Mouse (Mus musculus) kidney, embryonic 15.5 days (tissue): Measurements from ENCODE around the gene Abcc5. TPM values are rescaled to one million over a fixed set of nuclear protein-coding genes. Genes with fewer than 3 reads are reported as not detected.
"Not testable (repeated sequence)": the region's sequence is repeated elsewhere in the genome, so short reads cannot be mapped to it uniquely, and the experiment has no call there.

Experiments used
- ATAC-seq: fragments of 200-750 bp; cut with Nextera tagmentation; replicated peaks from 2 replicates; pipeline ENCODE4 v1.8.0; 2017; ENCODE audit warnings: moderate TSS enrichment; ENCODE audit not compliant: low FRiP score
- H3K27ac ChIP-seq: fragments of 300-500 bp; sonication (generic); 2 replicates; pipeline ENCODE4 v1.5.1; 2015; ENCODE audit warnings: mild to moderate bottlenecking, inconsistent platforms
- H3K27me3 ChIP-seq: fragments of 300-500 bp; sonication (generic); 2 replicates; pipeline ENCODE4 v1.6.1; 2015; ENCODE audit warnings: inconsistent platforms
- H3K36me3 ChIP-seq: fragments of 300-500 bp; sonication (generic); 2 replicates; pipeline ENCODE4 v1.6.1; 2015; ENCODE audit warnings: inconsistent platforms
- H3K4me1 ChIP-seq: fragments of 300-500 bp; sonication (generic); 2 replicates; pipeline ENCODE4 v1.6.1; 2015; ENCODE audit warnings: inconsistent platforms
- H3K4me2 ChIP-seq: fragments of 300-500 bp; sonication (generic); 2 replicates; pipeline ENCODE4 v1.6.1; 2015; ENCODE audit warnings: moderate library complexity, mild to moderate bottlenecking, inconsistent platforms
- H3K4me3 ChIP-seq: fragments of 300-500 bp; sonication (generic); replicated peaks from 2 replicates; pipeline ENCODE4 v1.5.1; 2015; ENCODE audit warnings: mild to moderate bottlenecking, inconsistent platforms
- H3K9ac ChIP-seq: fragments of 300-500 bp; sonication (generic); 2 replicates; pipeline ENCODE4 v1.6.1; 2015; ENCODE audit warnings: mild to moderate bottlenecking, inconsistent platforms
- H3K9me3 ChIP-seq: fragments of 300-500 bp; sonication (generic); replicated peaks from 2 replicates; pipeline ENCODE4 v1.6.1; 2016; ENCODE audit warnings: inconsistent platforms
- WGBS: fragments of 180-500 bp; shearing (Covaris S2); methylation state at CpG from one replicate; pipeline ENCODE4 v1.1.7; 2015; ENCODE audit warnings: mixed read lengths; 5-methylcytosine and 5-hydroxymethylcytosine counted together
- polyA plus RNA-seq: library from polyadenylated mRNA; unstranded; fragments of >200 nt; fragmentation: Nextera tagmentation; extraction: Ambion mirVana; gene quantifications from 2 replicates; pipeline ENCODE4 v1.2.1, GENCODE M21; 2015

Gene Abcc5
- polyA plus RNA-seq = 56.1 and 63.1 TPM in 2 replicates

- no peaks in the 10 kb centered on the region for H3K9me3 ChIP-seq
- WGBS = under 1% methylated on average over 62 of the region's 62 CpGs
- peak within 1 kb of the TSS; percentile 70 for H3K4me2 ChIP-seq
- H3K36me3 ChIP-seq = peaks cover 6% of the 10 kb centered on the region
- no peaks in the 10 kb centered on the region for H3K27me3 ChIP-seq
- H3K4me1 ChIP-seq = peaks cover 14% of the 10 kb centered on the region
- peak within 1 kb of the TSS; percentile 77 for H3K27ac ChIP-seq
- H3K4me3 ChIP-seq = peak within 1 kb of the TSS; percentile 63
- peak within 1 kb of the TSS; percentile 61 for H3K9ac ChIP-seq
- peak; percentile 98 for ATAC-seq
Observed at GRCm38 (mm10) chr16:20425855-20426598, at the start of gene Abcc5. Gene Abcc5, minus strand, starts transcription at chr16:20426394.

- 93% methylated on average over 1 of the region's 1 CpGs for WGBS
- no peak for ATAC-seq
- no peak overlapping the region for H3K27ac ChIP-seq
Observed at GRCm38 (mm10) chr16:20475335-20475734, 49.1 kb upstream of the Abcc5 start.

GRCm38 (mm10) chr16:20474786-20475185 lies 48.6 kb upstream of the Abcc5 start:
- no peak overlapping the region for H3K27ac ChIP-seq
- H3K36me3 ChIP-seq = no peaks in the 10 kb centered on the region
- no peaks in the 10 kb centered on the region for H3K27me3 ChIP-seq
- no peak overlapping the region for H3K4me3 ChIP-seq
- no peak overlapping the region for H3K4me2 ChIP-seq
- H3K4me1 ChIP-seq = peaks cover 10% of the 10 kb centered on the region; the same call in 1 of the 2 replicates
- H3K9me3 ChIP-seq = no peaks in the 10 kb centered on the region
- no peak for ATAC-seq
- 85% methylated on average over 6 of the region's 6 CpGs for WGBS
- no peak overlapping the region for H3K9ac ChIP-seq

More at GRCm38 (mm10) chr16:20475335-20475734, 49.1 kb upstream of the Abcc5 start:
- Histone ChIP-seq H3K27me3 (no peaks in the 10 kb centered on the region), H3K4me2 (no peak overlapping the region), H3K36me3 (no peaks in the 10 kb centered on the region), H3K4me3 (no peak overlapping the region), H3K9ac (no peak overlapping the region), H3K4me1 (peaks cover 10% of the 10 kb centered on the region; the same call in 1 of the 2 replicates), H3K9me3 (no peaks in the 10 kb centered on the region)

DNA sequence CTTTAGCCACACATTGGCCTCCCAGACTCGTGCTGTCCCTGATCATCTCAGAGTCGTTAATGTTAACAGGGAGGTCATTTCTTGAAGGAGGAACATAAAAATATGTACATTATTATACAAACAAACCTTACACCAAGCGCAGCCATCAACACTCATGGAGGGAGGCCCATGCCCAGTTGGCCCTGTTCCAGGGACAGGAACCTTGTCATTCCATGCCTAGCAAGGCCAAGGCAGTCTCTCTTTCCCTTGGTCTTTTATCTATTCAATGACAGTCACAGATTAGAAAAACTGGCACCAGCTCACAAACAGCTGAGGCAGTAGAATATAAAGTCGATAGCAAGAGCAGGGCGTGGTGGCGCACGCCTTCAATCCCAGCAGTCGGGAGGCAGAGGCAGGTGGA lies 48.0 kb upstream of the Abcc5 start:
- WGBS = 89% methylated on average over 8 of the region's 8 CpGs
- Histone ChIP-seq H3K9me3 (no peaks in the 10 kb centered on the region), H3K4me2 (no peak overlapping the region), H3K4me1 (peaks cover 10% of the 10 kb centered on the region; the same call in 1 of the 2 replicates), H3K9ac (no peak overlapping the region), H3K27ac (no peak overlapping the region), H3K36me3 (no peaks in the 10 kb centered on the region), H3K4me3 (no peak overlapping the region), H3K27me3 (no peaks in the 10 kb centered on the region)
- no peak for ATAC-seq

DNA sequence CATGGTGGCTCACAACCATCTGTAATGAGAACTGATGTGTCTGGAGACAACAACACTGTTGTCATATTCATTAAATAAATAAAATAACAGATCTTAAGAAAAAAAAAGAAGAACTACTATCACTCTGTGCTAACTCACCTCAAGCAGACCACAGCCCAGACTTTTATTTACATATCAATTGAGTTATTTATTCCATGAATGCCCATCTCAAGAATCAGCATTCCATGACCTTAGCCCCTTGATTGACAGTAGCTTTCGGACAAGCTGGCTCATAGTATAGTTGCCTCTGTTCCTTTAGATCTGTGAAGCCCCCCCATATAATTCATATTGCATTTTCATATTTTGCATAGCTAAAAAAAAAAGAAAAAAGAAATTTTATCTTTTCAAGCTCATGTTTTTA lies 47.6 kb upstream of the Abcc5 start:
- no peaks in the 10 kb centered on the region for H3K9me3 ChIP-seq
- WGBS = 89% methylated on average over 1 of the region's 1 CpGs

DNA sequence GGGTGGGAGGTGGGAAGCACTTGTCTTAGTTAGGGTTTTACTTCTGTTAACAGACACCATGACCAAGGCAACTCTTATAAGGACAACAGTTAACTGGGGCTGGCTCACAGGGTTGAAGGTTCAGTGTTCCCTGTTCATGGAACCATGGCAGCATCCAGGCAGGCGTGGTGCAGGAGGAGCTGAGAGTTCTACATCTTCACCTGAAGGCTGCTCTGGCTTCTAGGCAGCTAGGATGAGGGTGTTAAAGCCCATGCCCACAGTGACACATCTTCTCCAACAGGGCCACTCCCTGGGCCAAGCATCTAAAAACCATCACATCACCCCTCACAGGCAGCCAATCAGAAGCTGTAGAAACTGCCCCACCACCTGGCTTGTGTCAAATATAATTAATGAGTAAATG lies 45.5 kb upstream of the Abcc5 start:
- H3K27ac ChIP-seq = no peak overlapping the region
- no peaks in the 10 kb centered on the region for H3K9me3 ChIP-seq
- no peak overlapping the region for H3K4me2 ChIP-seq
- H3K36me3 ChIP-seq = no peaks in the 10 kb centered on the region
- no peak overlapping the region for H3K4me3 ChIP-seq
- no peaks in the 10 kb centered on the region for H3K27me3 ChIP-seq
- WGBS = 55% methylated on average over 1 of the region's 1 CpGs
- no peaks in the 10 kb centered on the region for H3K4me1 ChIP-seq
- no peak overlapping the region for H3K9ac ChIP-seq
- ATAC-seq = no peak

More for the DNA sequence above, 47.6 kb upstream of the Abcc5 start:
- no peaks in the 10 kb centered on the region for H3K27me3 ChIP-seq
- H3K4me3 ChIP-seq = no peak overlapping the region
- H3K36me3 ChIP-seq = no peaks in the 10 kb centered on the region
- H3K4me2 ChIP-seq = no peak overlapping the region
- no peak overlapping the region for H3K9ac ChIP-seq
- no peak for ATAC-seq
- peaks cover 9% of the 10 kb centered on the region; the same call in 1 of the 2 replicates for H3K4me1 ChIP-seq
- no peak overlapping the region for H3K27ac ChIP-seq

GRCm38 (mm10) chr16:20470981-20471380 lies 44.8 kb upstream of the Abcc5 start:
- no peak for ATAC-seq
- no peaks in the 10 kb centered on the region for H3K4me1 ChIP-seq
- 77% methylated on average over 2 of the region's 2 CpGs for WGBS
- no peaks in the 10 kb centered on the region for H3K9me3 ChIP-seq
- no peak overlapping the region for H3K4me3 ChIP-seq
- H3K4me2 ChIP-seq = no peak overlapping the region
- H3K36me3 ChIP-seq = no peaks in the 10 kb centered on the region
- H3K9ac ChIP-seq = no peak overlapping the region
- no peak overlapping the region for H3K27ac ChIP-seq
- H3K27me3 ChIP-seq = no peaks in the 10 kb centered on the region

DNA sequence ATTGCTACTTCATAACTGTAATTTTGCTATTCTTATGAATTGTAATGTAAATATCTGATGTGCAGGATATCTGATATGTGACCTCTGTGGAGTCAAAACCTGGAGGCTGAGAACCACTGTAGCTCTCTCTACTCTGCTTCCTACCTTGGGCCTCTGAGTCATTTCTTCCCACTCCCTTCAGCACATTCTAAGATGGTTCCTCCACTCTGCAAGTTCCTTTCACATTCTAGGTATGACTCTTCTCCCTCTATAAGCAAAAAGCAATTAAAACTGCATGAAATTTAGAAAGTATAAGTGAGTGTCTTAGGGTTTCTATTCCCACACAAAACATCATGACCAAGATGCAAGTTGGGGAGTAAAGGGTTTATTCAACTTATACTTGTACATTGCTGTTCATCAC lies 38.5 kb upstream of the Abcc5 start:
- no peak overlapping the region for H3K4me2 ChIP-seq
- H3K4me1 ChIP-seq = no peaks in the 10 kb centered on the region
- no peak for ATAC-seq
- no peak overlapping the region for H3K9ac ChIP-seq
- no peaks in the 10 kb centered on the region for H3K9me3 ChIP-seq
- no peak overlapping the region for H3K27ac ChIP-seq
- no peaks in the 10 kb centered on the region for H3K27me3 ChIP-seq
- H3K4me3 ChIP-seq = no peak overlapping the region
- no peaks in the 10 kb centered on the region for H3K36me3 ChIP-seq

- H3K4me1 ChIP-seq, H3K36me3 ChIP-seq, H3K27ac ChIP-seq, ATAC-seq, H3K27me3 ChIP-seq, H3K9me3 ChIP-seq, H3K4me3 ChIP-seq, H3K4me2 ChIP-seq, H3K9ac ChIP-seq: not testable (repeated sequence)
- WGBS = 94% methylated on average over 5 of the region's 5 CpGs
Observed at GRCm38 (mm10) chr16:20458736-20459135, 32.5 kb upstream of the Abcc5 start.

- Histone ChIP-seq H3K4me3 (no peak overlapping the region), H3K27me3 (no peaks in the 10 kb centered on the region), H3K27ac (no peak overlapping the region), H3K9ac (no peak overlapping the region), H3K9me3 (no peaks in the 10 kb centered on the region), H3K36me3 (no peaks in the 10 kb centered on the region), H3K4me1 (no peaks in the 10 kb centered on the region), H3K4me2 (no peak overlapping the region)
- 0% methylated on average over 1 of the region's 1 CpGs for WGBS
- ATAC-seq = no peak
Observed at GRCm38 (mm10) chr16:20456106-20456505, 29.9 kb upstream of the Abcc5 start.

- ATAC-seq = no peak
- 86% methylated on average over 6 of the region's 6 CpGs for WGBS
- no peak overlapping the region for H3K4me3 ChIP-seq
- H3K4me2 ChIP-seq = no peak overlapping the region
- H3K27ac ChIP-seq = no peak overlapping the region
- H3K9me3 ChIP-seq = no peaks in the 10 kb centered on the region
- H3K4me1 ChIP-seq = no peaks in the 10 kb centered on the region
- no peak overlapping the region for H3K9ac ChIP-seq
- no peaks in the 10 kb centered on the region for H3K27me3 ChIP-seq
- H3K36me3 ChIP-seq = no peaks in the 10 kb centered on the region
Observed at GRCm38 (mm10) chr16:20454155-20454654, 28.0 kb upstream of the Abcc5 start.

DNA sequence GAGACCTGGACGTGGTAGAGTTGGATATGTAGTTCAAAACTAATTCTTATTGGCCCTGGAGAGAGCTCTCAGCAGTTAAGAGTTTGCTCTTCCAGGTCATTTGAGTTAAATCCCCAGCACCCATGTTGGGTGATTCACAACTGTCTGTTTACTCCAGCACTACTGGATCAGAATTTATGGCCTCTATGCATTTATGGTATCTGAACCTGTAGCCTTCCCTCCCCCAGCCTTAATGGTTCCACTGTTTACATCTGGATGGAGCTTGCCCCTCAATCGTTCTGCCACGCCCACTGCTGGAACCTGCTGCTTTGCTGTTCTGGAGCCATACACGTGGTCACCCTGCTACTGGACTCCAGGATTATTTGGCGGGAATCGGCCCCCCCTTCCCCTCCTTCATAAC lies 25.6 kb upstream of the Abcc5 start:
- no peak overlapping the region for H3K4me3 ChIP-seq
- no peaks in the 10 kb centered on the region for H3K4me1 ChIP-seq
- no peaks in the 10 kb centered on the region for H3K9me3 ChIP-seq
- no peak overlapping the region for H3K27ac ChIP-seq
- no peaks in the 10 kb centered on the region for H3K36me3 ChIP-seq
- H3K27me3 ChIP-seq = no peaks in the 10 kb centered on the region
- no peak overlapping the region for H3K9ac ChIP-seq
- no peak overlapping the region for H3K4me2 ChIP-seq
- ATAC-seq = no peak
- WGBS = 64% methylated on average over 6 of the region's 6 CpGs
